Mouse (Mus musculus): Measurements from ENCODE around the gene Rps13. TPM values are rescaled to one million over a fixed set of nuclear protein-coding genes. Genes with fewer than 3 reads are reported as not detected.

Gene Rps13
- polyA plus RNA-seq, 1 experiment: 493 TPM

DNA sequence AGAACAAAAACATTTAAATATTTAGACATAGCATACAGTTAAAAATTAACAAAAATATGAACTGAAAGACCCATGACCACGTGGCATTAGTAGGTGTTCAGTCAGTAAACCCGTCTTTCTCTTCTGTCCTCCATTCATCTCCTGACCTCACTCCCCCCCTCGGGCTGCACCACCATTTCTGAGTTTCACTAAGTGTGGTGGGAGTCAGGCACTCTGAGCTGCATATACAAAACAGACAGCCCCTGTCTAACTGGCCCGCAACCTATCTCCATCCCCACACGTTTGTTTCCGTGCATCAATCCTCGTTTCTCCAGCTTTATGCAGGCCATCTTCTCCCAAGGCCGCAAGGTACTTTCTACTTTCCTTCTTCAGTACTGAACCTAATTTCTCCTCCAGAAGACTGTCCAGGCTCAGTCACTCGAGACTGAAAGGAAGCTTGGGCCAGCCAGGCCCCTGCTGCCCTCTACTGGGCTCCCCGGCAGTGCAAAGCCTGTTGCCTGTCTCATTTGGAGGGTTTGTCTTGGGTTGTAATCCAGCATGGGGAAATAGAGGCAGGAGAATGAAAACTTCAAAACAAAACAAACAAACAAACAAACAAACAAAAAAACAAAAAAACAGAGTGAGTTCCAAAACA lies 10.5 kb downstream of the Rps13 start:
- H3K4me3 ChIP-seq (ENCODE audit: insufficient read depth, low read length): no peak overlapping the region
- H3K27ac ChIP-seq (ENCODE audit: insufficient read depth, low read depth, low read length): no peak overlapping the region
- TF ChIP-seq POLR2A (IDR thresholded peaks at IDR 0.05; ENCODE audit: borderline replicate concordance, low read depth, low read length) (no peak), CTCF (IDR thresholded peaks at IDR 0.05; ENCODE audit: low read depth, low read length) (peak; percentile 70)
- no peaks in the 10 kb centered on the region for H3K4me1 ChIP-seq (ENCODE audit: control insufficient read depth, insufficient read depth, low read length)

DNA sequence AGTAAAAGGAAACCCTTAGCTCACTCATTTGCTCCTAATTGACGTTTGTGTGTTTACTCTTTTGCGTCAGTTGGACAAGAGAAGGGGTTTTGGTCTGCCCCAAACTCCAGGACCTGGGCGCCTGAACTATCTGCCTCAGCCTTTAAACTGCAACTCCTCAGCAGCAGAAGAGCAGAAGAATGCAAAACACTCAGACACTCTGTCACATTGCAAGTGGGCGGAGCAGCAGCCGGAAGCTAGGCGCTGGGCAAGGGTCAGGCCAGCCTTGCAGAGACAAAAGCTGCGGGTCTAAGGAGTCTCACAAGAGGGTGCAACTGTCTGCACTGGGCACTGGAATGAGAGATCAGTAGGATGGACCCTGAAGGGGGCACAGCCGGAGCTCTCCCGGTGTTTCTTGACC lies 24.5 kb downstream of the Rps13 start:
- TF ChIP-seq CTCF (IDR thresholded peaks at IDR 0.05; ENCODE audit: low read depth, low read length): no peak
- TF ChIP-seq POLR2A (IDR thresholded peaks at IDR 0.05; ENCODE audit: borderline replicate concordance, low read depth, low read length): no peak
- H3K4me1 ChIP-seq (ENCODE audit: control insufficient read depth, insufficient read depth, low read length): peaks cover 5% of the 10 kb centered on the region
- no peak overlapping the region for H3K4me3 ChIP-seq (ENCODE audit: insufficient read depth, low read length)
- H3K27ac ChIP-seq (ENCODE audit: insufficient read depth, low read depth, low read length): no peak overlapping the region

DNA sequence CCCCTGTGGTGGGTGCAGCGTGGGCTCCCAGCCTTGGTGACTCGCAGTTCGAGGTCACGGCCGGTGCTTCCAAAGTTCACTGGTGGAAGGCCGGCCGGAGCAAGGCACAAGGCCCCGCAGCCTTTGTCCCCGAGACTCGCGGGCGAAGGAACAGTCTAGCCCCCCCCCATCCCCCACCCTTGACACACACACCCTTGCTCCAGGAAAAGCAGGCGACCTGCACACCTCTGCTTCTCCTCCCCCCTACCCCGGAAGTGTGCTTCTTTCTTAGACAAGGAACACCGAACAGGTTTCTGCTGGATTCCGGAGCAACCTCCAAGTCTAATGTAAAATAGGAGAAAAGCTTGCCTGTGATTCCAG lies 25.4 kb downstream of the Rps13 start:
- H3K4me3 ChIP-seq (ENCODE audit: insufficient read depth, low read length): peak overlapping the region; percentile 49
- H3K27ac ChIP-seq (ENCODE audit: insufficient read depth, low read depth, low read length): no peak overlapping the region
- no peak for TF ChIP-seq CTCF (IDR thresholded peaks at IDR 0.05; ENCODE audit: low read depth, low read length)
- no peak for TF ChIP-seq POLR2A (IDR thresholded peaks at IDR 0.05; ENCODE audit: borderline replicate concordance, low read depth, low read length)
- H3K4me1 ChIP-seq (ENCODE audit: control insufficient read depth, insufficient read depth, low read length): peaks cover 5% of the 10 kb centered on the region

DNA sequence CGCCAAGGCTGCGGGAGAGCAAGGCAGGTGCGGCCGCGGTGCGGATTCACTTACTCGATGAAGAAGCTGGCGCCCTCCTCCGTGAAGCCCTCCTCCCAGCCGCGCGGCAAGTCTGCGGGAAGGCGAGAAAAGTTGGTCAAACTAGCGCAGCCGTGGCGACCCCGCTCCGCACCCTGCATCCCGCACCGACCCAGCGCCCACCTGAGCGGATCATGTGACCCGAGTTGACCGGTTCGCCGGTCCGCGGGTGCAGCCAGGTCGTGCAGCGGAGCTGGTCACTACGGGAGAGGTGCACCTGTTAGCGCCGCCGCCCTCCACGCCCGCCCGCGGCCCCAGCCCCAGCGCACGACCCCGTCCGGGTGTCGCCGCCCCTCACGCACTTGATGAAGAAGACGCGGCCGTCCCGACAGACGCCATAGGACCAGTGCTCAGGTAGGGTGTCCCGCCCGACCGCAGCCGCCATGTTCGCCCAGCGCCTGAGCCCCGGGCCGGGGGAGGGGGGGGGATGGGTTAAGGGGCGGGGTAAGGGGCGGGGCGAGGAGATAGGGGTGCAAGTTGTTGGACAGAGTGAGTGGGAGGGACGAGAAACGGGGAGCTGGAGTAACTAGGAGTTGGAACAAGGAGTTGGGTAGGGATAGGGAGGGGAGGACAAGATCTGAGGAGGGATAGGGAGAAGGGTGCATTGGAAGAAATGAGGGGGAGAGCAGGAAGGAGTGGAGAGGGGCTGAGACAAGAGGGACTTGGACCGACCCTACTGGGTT lies 25.9 kb downstream of the Rps13 start, which contains the start of gene Plekha7:
Gene Plekha7 (minus strand): TSS at position 506 of the 761 bp plus-strand sequence.
- no peak within 1 kb of the TSS for H3K27ac ChIP-seq (ENCODE audit: insufficient read depth, low read depth, low read length)
- H3K4me1 ChIP-seq (ENCODE audit: control insufficient read depth, insufficient read depth, low read length): peaks cover 5% of the 10 kb centered on the region
- H3K4me3 ChIP-seq (ENCODE audit: insufficient read depth, low read length): peak within 1 kb of the TSS; percentile 73
- TF ChIP-seq POLR2A (IDR thresholded peaks at IDR 0.05; ENCODE audit: borderline replicate concordance, low read depth, low read length) (no peak), CTCF (IDR thresholded peaks at IDR 0.05; ENCODE audit: low read depth, low read length) (no peak)

DNA sequence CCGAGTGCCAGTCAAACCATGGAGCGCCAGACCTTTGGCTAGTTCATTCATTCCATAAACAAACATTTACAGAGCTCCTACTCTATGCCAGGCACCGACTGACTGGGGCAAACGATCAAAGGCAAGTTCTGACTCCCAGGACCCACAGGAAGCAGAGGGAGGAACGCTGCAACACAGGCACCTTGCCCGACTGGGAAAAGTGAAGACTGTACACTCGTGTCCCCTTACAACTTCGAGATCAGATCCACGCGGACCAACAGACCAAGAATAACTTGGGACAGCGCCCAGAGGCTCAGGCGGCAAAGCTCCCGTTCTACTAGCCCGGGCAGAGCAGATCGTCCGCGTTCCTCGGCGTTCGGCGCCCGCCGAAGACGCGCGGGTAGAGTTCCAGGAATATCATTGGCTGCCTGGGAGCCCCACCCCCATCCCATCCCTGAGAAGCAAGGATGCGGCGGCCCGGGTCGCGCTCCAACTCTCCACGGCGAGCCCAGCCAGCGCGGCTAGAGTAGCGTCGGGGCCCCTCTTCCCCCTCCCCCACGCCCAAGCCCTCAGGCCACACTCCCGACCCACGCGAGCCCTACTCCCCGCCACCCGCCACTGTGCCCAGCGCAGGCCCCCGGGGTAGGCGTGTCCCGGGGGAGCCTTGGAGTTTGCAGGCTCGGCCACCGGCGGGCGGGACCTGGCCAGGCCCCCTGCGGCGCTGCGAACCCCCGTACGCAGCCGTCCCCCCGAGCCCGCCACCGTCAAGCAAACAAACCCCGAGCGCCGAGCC lies 26.7 kb downstream of the Rps13 start:
- H3K27ac ChIP-seq (ENCODE audit: insufficient read depth, low read depth, low read length): no peak overlapping the region
- peaks cover 5% of the 10 kb centered on the region for H3K4me1 ChIP-seq (ENCODE audit: control insufficient read depth, insufficient read depth, low read length)
- TF ChIP-seq CTCF (IDR thresholded peaks at IDR 0.05; ENCODE audit: low read depth, low read length) (no peak), POLR2A (IDR thresholded peaks at IDR 0.05; ENCODE audit: borderline replicate concordance, low read depth, low read length) (no peak)
- peak overlapping the region; percentile 73 for H3K4me3 ChIP-seq (ENCODE audit: insufficient read depth, low read length)

DNA sequence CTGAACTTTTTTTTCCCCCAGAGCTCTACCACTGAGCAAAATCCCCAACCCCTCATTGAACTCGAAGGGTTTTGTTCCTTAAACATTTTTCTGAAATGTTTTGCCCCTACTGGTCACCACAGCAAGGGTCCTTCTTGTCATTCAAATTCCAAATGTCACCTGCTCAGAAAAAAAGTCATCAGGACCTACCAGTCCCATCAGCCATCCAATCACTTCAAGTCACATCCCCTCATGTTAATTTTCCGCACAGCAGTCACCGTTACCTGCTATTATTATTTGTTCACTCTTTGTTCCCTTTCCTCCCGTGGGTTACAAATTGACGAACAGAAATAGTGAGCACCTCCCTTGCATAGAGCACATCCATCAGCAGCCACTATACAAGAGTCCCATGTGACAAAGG lies 27.4 kb downstream of the Rps13 start:
- Histone ChIP-seq H3K4me1 (ENCODE audit: control insufficient read depth, insufficient read depth, low read length) (peaks cover 5% of the 10 kb centered on the region), H3K27ac (ENCODE audit: insufficient read depth, low read depth, low read length) (no peak overlapping the region), H3K4me3 (ENCODE audit: insufficient read depth, low read length) (no peak overlapping the region)
- TF ChIP-seq POLR2A (IDR thresholded peaks at IDR 0.05; ENCODE audit: borderline replicate concordance, low read depth, low read length) (no peak), CTCF (IDR thresholded peaks at IDR 0.05; ENCODE audit: low read depth, low read length) (no peak)

DNA sequence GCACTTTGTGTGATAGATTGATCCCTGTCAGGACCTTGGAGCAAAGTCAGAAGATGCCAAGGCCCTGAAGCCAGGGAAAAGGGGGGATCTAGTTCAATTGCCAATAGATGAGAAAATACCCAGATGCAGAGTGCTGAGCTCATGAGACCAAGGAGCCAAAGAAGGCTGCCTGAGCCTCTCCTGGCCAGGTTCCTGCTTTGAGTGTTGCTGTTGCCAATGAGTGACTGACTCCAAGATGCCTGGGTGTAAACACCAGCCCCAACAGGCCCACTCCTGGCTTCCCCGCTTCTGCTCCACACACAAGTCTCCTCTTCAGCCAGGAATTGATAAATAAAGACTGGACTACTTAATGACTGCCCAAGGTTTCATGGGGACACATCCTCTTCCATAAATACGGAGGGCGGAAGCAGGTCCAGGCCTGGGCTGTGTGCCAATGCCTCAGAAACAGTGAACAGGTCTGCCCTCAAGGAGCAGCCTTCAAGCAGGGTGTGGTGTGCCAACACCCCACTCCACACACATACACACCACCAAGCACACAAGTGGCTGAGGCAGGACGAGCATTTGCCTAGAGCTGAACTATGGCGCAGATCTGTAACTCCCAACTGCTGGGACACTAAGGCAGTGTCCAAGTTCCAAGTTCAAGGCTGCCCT lies 32.2 kb downstream of the Rps13 start:
- H3K4me1 ChIP-seq (ENCODE audit: control insufficient read depth, insufficient read depth, low read length): peaks cover 3% of the 10 kb centered on the region
- TF ChIP-seq CTCF (IDR thresholded peaks at IDR 0.05; ENCODE audit: low read depth, low read length): no peak
- TF ChIP-seq POLR2A (IDR thresholded peaks at IDR 0.05; ENCODE audit: borderline replicate concordance, low read depth, low read length): no peak
- H3K4me3 ChIP-seq (ENCODE audit: insufficient read depth, low read length): no peak overlapping the region
- H3K27ac ChIP-seq (ENCODE audit: insufficient read depth, low read depth, low read length): no peak overlapping the region

DNA sequence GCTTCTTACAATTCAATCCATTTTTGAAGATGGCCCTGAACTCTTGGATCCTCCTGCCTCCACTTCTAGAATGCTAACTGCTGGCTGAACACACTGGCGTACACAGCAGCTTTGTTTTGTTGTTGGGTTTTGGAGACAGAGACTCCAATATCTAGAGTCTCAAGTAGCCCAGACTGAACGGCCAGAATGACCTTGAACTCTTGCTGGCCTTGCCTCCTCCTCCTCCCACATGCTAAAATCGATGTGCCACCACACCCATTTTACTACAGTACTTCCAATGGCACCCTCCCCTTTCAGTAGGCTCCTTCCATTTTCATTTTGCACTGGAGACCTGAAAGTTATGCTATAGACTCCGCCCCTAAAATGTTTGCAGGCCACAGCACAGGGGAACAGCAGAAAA lies 32.9 kb downstream of the Rps13 start:
- no peak overlapping the region for H3K4me3 ChIP-seq (ENCODE audit: insufficient read depth, low read length)
- no peak for TF ChIP-seq CTCF (IDR thresholded peaks at IDR 0.05; ENCODE audit: low read depth, low read length)
- H3K27ac ChIP-seq (ENCODE audit: insufficient read depth, low read depth, low read length): no peak overlapping the region
- H3K4me1 ChIP-seq (ENCODE audit: control insufficient read depth, insufficient read depth, low read length): peaks cover 3% of the 10 kb centered on the region

DNA sequence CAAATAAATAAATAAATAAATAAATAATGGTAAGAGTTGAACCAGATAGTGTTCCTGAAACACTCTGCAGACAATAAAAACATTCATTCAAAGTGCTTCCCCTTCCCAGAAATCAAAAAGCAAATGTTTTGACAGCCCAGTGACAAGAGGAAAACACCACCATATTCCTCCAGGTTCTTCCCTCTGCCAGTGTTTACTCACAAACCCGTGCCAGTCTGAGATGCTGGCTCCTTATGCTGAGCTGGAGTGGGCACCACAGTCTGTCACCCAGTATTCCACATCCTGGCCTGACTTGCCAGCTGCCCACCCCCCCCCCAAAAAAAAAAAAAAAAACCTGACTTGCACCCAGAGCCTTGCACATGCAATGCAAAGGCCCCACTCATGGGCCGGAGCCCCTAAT lies 35.1 kb downstream of the Rps13 start:
- no peak overlapping the region for H3K27ac ChIP-seq (ENCODE audit: insufficient read depth, low read depth, low read length)
- TF ChIP-seq CTCF (IDR thresholded peaks at IDR 0.05; ENCODE audit: low read depth, low read length) (no peak), POLR2A (IDR thresholded peaks at IDR 0.05; ENCODE audit: borderline replicate concordance, low read depth, low read length) (no peak)
- peaks cover 4% of the 10 kb centered on the region; the same call in 1 of the 2 replicates for H3K4me1 ChIP-seq (ENCODE audit: control insufficient read depth, insufficient read depth, low read length)
- no peak overlapping the region for H3K4me3 ChIP-seq (ENCODE audit: insufficient read depth, low read length)

Measured in bone marrow macrophage, adult 2 months (primary cell).